Mouse (Mus musculus) kidney, adult 9 months (tissue): ENCODE data around the gene Dnaja2.

Experiments used
- DNase-seq: peaks from one replicate; pipeline ENCODE4 v3.0.0; 2022

Gene Dnaja2

DNA sequence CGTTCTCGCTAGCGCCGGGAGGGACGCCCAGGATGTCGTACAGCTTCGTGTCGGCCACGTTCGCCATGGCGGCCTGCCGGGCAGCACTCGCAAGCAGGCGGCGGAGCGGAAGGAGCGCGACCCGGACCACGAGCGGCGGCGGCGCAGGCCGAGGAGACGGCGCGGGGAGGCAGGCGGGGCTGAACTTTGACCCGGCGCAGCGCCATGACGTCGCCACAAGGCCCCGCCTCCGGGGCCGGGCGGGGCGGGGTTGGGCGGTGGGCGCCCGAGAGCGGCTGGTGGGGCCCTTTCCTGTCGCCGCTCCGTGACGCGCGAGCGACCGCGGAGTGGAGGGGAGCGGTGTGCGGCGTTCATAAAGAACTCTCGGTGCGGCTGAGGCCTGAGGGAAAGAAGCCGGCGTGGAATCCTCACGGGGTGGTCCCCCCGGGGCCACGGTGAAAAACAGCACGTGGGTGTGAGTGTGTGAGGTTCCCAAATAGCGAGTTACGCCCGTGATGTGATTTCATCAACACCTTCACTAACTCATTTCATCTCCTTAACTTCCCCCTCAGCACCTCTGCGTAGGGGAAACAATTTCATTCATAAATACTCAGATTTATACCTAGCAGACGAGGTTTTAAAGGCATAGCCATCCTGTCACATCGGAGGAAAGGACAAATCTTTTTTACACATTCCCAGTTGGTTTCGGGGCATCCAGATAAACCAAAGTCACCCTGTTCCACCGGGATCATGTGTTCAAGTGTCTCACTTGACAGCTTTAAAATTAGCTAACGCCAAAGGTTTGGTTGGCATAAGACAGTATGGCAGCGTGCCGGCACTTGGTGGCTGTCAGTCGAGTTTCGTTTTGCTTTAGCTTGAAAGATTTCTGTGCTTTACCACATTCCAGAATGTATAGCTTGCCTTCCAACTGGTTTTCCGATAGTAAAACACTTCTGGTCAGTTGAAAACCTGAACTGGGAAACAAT lies at the start of gene Dnaja2:
Dnaja2 (minus strand) TSS at position 164 of the 965 bp plus-strand sequence.
- DNase-seq = peak; percentile 86

DNA sequence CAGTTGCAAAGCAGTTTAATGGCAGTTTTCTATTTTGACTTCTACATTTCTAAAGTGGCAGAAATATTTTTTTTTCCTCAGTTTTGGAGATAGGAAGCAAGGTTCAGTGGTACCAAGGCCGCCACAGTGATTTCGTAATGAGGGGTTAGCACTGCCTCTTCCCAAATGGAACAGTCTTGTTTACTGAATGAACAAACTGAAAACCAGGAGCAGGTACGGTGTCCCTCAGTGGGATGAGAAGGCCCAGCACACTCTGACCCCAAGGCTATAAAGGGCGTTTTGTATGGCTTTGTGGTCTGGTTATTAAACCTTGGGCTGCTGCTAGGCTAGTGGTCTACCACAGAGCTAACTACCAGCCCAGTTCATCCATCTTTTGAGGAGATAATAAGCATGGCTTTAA lies 49.1 kb upstream of the Dnaja2 start:
- no peak for DNase-seq

DNA sequence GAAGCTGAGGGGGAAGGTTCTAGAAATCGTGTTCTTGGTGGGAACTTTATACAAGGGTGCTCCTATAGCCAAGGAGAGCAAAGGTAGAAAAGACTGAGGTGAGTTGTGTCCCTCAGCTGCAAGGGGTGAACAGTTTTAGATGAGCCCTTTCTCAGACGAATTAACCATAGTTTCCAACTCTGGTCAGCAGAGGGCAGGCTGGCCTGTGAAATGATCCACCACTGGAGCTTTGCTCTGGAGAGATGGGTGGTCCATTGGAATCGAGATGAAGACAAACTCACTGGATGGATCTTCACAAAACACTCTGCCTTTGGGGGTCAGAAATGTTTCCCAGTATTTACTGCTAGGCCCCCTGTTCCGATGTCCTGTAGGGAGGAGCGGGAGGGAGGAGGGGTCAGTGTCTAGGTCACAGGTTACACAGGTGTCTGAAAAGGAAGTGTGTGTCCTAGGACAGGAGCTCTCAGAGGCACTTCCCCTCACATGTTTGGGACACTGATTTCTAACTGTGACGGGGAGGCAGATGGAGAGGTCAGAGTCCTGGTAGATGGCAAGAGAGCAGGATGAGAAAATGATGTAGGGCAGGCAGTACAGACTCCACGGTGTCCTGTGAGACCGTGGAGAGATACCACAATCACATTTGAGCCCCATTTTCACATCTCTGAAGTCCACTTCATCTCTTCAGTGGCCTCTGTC lies 48.2 kb upstream of the Dnaja2 start:
- DNase-seq = peak; percentile 55

DNA sequence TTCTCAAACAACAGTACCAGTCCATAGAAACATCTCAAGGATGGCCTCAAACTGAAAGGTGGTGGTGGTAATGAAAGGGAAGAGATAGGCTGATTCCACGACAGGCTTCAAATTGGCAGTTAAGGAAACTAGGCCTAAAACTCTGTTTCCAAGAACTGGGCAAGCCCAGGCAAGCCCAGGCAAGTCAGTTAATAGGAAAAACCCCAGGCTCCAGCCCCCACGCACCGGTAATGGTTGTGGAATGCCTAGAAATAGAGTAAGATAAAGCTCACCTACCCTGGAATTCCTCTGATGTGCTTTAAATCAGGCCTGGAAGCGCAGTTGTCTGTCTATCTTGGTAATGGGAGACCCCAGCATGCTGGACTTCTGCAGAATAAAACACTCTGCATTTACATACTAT lies 47.6 kb upstream of the Dnaja2 start:
- no peak for DNase-seq

DNA sequence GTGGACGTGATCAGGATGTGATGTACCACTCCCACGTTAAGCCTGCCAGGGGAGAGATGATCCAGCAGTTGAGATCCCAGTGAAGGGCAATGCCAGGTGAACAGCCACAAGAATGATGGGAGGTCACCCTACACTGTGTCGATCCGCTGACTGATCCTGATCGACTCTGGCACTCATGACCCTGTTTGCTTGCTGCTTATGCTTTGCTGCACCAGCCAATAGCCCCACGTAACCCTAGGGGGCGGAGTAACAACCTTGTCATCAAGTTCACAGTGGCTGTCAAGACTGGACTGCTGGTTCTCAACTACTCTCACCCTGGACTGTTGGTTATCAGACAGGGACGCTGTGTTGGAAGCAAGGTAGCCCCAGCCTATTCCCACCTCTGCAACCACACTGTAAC lies 46.6 kb upstream of the Dnaja2 start:
- no peak for DNase-seq

DNA sequence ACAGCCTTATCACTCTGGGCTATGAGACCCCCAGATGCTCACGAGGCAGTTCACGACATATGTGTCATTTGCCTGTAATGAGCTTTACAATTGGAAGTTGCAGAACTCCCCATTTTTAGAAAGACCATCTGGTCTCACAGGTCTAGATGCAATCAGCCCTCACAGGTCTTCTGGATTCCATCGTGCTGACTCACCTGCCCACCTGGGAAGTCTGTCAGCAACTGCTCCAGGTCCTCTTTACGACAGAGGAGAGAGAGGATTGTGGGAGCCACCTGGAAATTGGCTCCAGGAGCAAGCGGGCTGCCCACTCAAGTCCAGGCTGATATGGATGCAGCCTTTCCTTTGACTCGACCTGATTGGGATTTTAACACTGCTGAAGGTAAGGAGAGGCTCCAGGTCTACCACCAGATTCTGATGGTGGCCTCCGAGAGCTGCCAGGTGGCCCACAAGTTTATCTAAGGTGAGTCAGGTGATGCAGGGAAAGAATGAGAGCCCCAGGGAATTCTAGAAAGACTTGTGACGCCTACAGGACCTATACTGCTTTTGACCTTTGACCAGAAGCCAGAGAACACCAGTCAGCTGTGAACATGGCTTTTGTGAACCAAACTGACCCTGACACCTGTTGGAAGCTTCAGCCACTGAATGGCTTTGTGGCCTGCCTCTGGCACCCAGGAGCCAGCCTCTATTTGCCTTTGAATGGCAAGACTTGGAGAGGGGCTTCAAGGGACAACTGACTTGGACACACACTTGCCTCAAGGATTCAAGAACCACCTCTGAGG lies 42.5 kb upstream of the Dnaja2 start:
- no peak for DNase-seq

DNA sequence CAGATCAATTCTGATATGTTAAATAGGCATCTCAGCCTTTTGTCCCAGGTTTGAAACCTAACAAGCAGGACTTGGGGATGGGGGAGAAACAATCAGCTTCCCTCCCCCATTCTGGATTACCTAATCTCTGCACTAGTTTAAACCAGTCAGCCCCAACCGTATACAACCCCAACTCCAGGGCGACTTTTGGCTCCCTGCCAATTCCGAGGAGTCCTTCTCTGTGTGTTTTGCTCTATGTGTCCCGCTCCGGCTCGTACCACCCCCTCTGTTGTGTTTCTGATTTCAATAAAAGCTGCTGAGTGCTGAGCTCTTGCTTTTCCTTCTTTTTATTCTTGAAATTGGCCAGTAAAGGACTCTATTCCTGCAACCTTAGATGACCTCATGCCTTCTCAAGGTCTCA lies 40.2 kb upstream of the Dnaja2 start:
- DNase-seq = peak; percentile 45

DNA sequence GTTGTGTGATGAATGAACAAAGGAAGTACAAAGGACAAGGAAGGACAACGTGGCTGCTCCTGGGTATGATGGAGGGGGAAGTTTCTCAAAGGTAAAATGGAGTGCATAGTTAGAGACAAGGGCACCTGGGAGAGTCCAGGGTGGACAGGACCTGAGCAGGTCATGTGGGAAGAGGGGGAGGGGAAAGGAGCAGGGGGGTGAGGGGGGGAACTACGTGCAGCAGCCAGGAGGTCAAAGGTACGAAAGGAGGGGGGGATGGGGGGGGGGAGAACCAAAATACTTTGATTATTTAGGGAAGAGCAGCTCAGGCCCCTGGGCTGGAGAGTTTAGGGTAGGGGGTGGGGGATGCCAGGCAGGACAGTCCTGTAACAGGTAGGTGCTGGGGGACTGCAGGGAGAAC lies 39.8 kb upstream of the Dnaja2 start:
- no peak for DNase-seq

DNA sequence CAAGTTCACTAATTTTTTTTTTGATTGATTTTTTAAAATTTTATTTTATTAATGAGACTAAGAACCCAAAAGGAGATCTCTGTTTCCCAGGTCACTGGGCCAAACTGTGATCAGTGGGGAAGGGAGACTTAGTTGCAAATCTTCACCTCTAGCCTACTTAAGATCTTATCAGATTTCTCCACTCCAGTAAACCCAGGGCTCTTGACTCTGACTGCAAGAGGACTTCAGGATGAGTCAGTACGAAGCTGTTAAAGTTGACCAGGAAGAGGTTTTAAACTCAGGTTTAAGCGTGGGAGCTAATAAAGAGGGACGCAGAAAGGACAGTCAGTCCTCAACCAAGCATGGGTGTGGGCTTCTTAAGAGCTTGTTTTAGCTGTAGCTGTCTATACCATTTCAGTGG lies 38.2 kb upstream of the Dnaja2 start:
- DNase-seq = no peak

DNA sequence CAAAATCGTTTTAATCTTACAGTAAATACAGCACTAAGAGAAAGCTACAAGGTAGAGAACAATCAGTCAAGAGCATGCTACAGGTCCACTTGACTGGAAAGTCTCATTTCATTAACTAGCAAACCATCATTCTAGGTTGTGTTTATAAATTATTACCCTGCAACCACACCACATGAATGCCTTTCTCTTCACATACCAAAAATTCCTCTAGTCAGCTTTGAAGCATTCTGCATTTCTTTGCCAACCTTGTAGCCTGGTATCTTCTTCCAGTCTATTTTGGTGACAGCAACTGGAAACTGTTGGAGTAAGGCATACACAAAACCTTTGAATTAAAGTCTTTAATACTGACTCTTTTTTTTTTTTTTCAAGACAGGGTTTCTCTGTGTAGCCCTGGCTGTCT lies 36.4 kb upstream of the Dnaja2 start:
- DNase-seq = peak; percentile 73

DNA sequence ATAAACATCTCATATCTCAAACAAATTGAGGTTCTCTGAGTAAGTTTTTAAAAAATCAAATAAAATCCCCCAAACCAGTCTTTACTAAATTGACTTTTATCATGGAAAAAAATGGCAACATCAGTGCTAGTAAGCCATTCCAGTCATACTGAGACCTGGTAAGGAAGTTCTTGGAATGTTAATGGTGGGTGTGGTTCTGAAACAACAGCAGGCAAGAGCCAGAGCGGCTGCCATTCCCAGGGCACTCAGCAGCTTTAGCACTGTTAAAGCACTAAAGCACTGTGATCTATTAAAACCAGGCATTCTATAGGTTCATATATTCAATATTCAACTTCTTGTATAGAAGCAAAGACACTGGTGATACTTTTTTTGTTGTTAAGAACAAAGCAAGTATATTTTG lies 35.1 kb upstream of the Dnaja2 start:
- DNase-seq = no peak

DNA sequence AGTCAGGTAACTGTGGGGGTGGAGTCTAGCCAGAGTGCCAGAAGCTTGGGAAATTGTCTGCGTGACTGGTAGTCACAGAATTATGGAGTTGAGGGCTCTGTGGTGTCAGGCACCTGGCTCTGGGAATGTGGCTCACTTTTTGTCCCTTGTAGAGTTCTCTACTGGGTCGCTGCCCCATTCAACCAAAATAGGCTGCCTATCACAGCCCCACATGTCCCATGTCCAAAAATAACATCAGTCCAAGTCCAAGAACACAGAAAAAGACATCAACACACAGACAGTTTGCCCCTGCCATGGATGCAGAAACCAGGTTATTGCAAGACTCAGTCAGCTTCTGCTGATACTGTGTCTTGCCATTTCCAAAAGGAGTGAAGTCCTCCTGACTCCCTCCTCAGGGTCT lies 33.5 kb upstream of the Dnaja2 start:
- DNase-seq = no peak

DNA sequence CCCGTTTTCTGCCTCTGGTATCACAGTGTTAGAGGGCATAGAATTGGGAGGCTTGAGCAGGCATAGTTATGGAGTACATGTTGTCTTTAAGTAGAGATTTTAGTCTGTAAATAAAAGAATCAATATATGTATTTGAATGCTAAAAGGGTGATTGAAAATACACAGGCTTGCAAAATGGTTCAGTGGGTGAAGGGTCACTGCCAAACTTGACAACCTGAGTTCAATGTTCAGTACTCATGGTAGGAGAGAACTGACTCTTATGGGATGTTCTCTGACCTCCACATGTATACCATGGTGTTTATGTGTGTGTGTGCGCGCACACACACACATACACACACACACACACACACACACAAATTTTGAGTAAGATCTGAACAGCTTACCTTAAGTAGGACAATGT lies 22.5 kb upstream of the Dnaja2 start:
- DNase-seq = no peak

DNA sequence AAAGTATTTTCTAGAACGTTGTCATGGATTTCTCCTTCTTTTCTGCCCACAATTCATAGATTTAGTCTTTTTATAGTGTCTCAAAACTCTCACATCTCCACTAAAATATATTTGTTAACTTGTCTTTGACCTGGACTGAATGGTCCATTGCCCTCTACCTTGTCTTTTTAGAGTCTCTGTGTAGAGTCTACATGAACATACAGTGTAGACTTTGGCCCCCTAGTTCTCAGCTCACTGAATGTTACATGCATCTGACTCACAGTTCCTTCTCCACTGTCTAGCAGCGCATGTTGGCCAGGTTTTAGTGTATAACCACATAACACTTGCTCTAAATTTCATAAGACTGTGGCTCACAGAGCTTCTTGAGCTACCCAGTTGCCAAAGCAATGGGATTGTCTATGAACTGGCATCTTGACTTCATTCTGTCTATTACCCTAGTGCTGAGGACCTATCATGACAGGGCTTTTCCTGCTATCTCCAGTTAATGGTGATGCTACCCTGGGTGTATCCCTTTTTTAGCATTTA lies 18.9 kb upstream of the Dnaja2 start:
- DNase-seq = peak; percentile 65

DNA sequence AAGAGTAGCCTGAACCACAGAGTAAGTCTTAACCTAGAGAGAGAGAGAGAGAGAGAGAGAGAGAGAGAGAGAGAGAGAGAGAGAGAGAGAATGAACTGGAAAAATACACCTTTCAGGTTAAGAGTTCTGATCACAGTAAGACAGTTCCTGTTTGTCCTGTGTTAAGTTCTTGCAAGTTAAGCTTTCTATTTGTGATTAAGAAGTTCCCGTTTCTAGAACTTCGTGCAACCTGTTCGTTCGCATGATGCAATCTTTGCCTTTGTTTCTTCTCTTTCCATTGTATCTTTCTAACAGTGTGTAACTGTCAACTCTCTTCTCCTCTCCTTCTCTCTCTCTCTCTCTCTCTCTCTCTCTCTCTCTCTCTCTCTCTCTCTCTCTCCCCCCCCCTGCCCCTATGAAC lies 15.3 kb upstream of the Dnaja2 start:
- DNase-seq = no peak

DNA sequence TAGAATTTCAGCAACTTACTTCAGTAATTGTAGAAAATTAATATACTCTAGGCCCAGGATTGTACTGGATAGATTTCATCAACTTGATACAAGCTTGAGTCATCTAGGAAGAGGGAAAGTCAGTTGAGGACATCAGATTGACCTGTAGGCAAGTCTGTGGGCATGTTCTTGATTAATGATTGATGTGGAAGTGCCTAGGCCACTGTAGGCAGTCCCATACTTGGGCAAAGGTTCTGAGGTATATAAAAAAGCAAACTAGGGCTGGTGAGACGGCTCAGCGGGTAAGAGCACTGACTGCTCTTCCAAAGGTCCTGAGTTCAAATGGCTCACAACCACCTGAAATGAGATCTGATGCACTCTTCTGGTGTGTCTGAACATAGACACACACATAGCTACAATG lies 12.7 kb upstream of the Dnaja2 start:
- DNase-seq = peak; percentile 88

DNA sequence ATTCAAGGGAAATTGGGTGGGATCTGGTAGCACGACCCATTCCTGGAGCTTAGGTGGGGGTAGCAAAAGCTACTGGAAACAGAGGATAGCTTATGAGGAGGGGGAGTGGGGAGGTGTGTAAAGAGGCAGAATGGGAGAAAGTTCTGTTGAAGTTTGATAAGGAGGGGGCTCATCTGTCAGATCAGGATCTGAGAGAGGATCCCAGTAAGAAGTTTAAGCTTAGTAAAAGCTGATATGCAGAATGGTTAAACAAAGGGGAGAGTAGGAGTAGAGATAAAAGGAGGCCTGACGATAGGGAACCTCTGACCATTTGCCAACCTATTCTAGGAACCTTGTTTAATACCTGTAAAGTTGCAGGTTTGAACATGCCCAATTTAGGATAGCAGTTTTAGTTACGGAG lies 10.0 kb upstream of the Dnaja2 start:
- DNase-seq = no peak

DNA sequence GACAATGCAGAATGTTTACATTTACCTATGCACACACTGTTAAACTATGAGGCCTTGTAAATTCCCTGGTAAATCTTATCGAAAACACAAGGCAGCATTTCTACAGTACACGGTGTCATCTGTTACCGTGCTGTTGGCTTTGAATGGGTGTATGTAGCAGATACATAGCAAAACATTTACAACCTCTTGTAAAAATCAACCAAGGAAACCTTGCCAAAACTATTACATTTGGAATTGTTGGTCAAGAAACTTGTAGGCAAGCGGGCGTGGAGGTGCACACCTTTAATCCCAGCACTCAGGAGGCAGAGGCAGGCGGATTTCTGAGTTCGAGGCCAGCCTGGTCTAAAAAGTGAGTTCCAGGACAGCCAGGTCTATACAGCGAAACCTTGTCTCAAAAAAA lies 8.2 kb upstream of the Dnaja2 start:
- peak; percentile 77 for DNase-seq

DNA sequence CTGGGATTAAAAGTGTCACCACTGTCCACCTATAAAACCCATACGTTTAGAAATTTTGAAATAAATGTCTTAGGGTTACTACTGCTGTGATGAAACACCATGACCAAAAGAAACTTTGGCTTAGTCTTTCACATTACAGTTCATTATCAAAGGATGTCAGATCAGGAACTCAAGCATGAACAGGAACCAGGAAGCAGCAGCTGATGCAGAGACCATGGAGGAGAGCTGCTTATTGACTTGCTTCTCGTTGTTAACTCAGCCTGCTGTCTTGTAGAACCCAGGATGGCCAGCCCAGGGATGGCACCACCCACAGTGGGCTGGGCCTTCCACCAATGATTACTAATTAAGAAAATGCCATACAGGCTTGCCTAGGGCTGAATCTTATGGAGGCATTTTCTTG lies 4.8 kb upstream of the Dnaja2 start:
- no peak for DNase-seq

DNA sequence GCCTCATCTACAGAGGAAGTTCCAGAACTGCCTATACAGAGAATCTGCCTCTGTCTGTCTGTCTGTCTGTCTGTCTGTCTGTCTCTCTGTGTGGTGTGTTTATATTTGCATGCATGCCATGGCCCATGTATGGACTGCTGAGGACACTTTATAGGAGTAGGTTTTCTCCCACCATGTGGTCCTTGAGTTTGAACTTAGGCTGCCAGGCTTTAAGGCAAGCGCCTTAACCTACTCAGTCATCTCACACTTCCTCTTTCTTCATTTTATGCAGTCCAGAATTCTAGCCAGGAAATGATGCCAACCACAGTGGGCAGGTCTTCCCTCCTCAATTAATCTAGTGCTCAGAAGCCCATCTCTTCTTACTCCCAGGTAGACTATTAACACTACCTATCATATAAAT lies 4.1 kb upstream of the Dnaja2 start:
- DNase-seq = peak; percentile 21

DNA sequence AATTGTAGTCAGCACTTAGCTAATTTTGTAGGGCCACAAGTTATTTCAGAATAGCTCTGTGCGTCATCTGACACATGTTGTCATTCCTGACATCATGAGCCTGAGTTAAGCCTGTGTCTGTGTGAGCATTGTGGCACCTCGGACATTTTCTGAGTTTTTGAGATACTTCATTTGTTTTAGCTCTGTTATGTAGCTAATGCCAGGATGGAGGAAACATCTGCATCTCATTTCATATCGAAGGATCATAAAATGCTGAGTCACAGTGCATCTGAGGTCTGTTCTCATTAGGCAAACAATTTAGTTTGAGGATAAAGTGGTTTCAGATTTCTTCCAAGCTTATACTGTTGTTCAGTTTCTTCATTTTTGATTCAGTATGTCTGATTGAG lies 2.5 kb upstream of the Dnaja2 start:
- DNase-seq = no peak

DNA sequence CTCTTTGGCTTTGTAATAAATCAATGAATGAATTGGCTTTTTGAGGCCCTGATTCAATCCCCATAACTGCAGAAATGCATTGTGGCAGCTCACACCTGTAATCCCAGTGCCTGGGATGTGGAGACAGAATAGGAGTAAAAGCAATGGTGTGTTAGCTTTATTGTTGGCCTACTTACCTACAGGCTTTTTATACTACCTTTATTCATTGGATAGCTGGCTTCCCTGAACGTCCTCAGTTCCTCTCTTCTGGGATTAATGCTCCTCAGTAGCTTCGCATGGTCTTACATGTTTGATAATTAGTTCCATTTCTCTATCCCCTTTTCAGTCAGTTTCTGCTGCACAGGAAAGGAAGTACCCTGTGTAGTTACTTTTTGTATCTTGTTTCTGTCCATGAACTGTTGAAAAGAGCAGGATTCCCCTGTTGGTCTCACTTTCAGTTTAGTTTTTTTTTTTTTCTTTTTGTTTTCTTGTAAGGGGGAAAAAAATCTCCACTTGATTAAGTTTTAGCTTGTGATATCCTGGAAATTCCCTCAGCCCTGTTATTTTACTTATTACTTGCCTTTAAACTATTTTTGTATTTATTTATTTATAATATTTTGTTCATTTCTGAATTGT lies 1.9 kb upstream of the Dnaja2 start:
- DNase-seq = no peak
